Mouse (Mus musculus): ENCODE results near the gene Rnf207. TPM values are rescaled to one million over a fixed set of nuclear protein-coding genes. Genes with fewer than 3 reads are reported as not detected.

Rnf207 gene
- polyA plus RNA-seq, 1 experiment, result not detected

- TF ChIP-seq GATA1 (IDR thresholded peaks at IDR 0.05; ENCODE audit: low read length), result no peak
Measured at GRCm38 (mm10) chr4:152340584-152341284, 21.9 kb upstream of the Rnf207 start.

- no peak for TF ChIP-seq GATA1 (IDR thresholded peaks at IDR 0.05; ENCODE audit: low read length)
Measured at GRCm38 (mm10) chr4:152339293-152339790, 20.5 kb upstream of the Rnf207 start.

- no peak for TF ChIP-seq GATA1 (IDR thresholded peaks at IDR 0.05; ENCODE audit: low read length)
Measured at GRCm38 (mm10) chr4:152338419-152339292, 19.9 kb upstream of the Rnf207 start, which contains the start of gene Chd5. Gene Chd5, plus strand, starts transcription at chr4:152338651.

- no peak for TF ChIP-seq GATA1 (IDR thresholded peaks at IDR 0.05; ENCODE audit: low read length)
Measured at GRCm38 (mm10) chr4:152337772-152338171, 19.0 kb upstream of the Rnf207 start.

- no peak for TF ChIP-seq GATA1 (IDR thresholded peaks at IDR 0.05; ENCODE audit: low read length)
Measured at GRCm38 (mm10) chr4:152333587-152333986, 14.8 kb upstream of the Rnf207 start.

GRCm38 (mm10) chr4:152332952-152333351 lies 14.2 kb upstream of the Rnf207 start:
- TF ChIP-seq GATA1 (IDR thresholded peaks at IDR 0.05; ENCODE audit: low read length), result no peak

- TF ChIP-seq GATA1 (IDR thresholded peaks at IDR 0.05; ENCODE audit: low read length), result no peak
Measured at GRCm38 (mm10) chr4:152328691-152329090, 9.9 kb upstream of the Rnf207 start.

GRCm38 (mm10) chr4:152326543-152326942 lies 7.8 kb upstream of the Rnf207 start:
- TF ChIP-seq GATA1 (IDR thresholded peaks at IDR 0.05; ENCODE audit: low read length), result no peak

- no peak for TF ChIP-seq GATA1 (IDR thresholded peaks at IDR 0.05; ENCODE audit: low read length)
Measured at GRCm38 (mm10) chr4:152325574-152326411, 7.0 kb upstream of the Rnf207 start, which contains the start of gene Rpl22. Gene Rpl22, plus strand, starts transcription at chr4:152325742.

- TF ChIP-seq GATA1 (IDR thresholded peaks at IDR 0.05; ENCODE audit: low read length), result no peak
Measured at GRCm38 (mm10) chr4:152324641-152325562, 6.1 kb upstream of the Rnf207 start.

GRCm38 (mm10) chr4:152321464-152321863 lies 2.7 kb upstream of the Rnf207 start:
- TF ChIP-seq GATA1 (IDR thresholded peaks at IDR 0.05; ENCODE audit: low read length), result no peak

GRCm38 (mm10) chr4:152317631-152318033 lies 1.2 kb downstream of the Rnf207 start:
- no peak for TF ChIP-seq GATA1 (IDR thresholded peaks at IDR 0.05; ENCODE audit: low read length)

- no peak for TF ChIP-seq GATA1 (IDR thresholded peaks at IDR 0.05; ENCODE audit: low read length)
Measured at GRCm38 (mm10) chr4:152315498-152316213, 3.1 kb downstream of the Rnf207 start.

- TF ChIP-seq GATA1 (IDR thresholded peaks at IDR 0.05; ENCODE audit: low read length), result no peak
Measured at GRCm38 (mm10) chr4:152313934-152314333, 4.9 kb downstream of the Rnf207 start.
